Mouse (Mus musculus): ENCODE data around the gene Selenoo.
A peak's percentile ranks its signal among the peaks of the same experiment; 100 is the strongest.

Selenoo gene

DNA sequence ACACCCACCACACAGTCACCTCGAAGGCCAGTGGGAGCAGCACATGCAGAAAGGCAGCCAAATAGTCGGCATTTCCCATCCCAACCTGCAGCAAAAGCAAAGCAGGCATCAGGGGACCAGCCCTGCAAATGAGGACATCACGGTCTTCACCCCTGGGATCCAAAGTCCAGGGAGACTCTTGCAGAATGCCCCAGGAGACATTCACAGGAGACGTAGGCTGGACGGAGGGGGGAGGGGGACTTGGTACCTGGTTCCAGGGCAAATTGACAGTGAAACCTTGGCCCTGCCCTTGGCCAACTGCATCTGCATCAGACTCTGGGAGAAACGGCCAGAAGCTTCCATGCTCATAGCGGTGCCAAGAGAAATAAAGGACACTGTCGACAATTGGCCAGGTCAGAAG is 37.7 kb downstream of the Selenoo start:
- no peak for DNase-seq (ENCODE audit: low read depth, low spot score)

DNA sequence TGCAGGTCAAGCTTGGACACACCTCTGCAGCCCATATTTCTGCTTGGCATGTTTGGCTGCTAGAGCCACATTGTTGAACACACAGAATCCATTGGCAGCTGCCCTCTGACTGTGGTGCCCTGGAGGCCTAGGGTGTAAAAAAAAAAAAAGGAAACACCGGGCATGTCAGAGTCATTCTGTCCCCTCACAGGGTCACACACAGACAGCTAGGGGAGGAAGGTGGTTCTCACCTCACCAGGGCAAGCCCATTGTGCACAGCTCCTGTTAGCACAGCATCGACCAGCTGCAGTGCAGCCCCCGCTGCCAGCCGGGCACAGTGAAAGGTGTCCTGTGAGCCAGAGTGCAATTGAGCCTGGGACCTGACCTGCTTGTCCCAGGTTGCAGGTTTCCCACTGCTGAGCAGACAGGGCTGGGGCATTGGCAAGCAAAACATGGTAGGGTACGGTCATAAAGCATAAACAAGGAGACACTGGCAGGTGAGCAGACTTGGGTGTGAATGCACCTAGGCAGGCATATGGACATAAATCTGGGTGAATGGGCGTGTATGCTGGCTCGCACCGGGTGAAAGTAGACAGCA is 38.6 kb downstream of the Selenoo start:
- DNase-seq (ENCODE audit: low read depth, low spot score) = no peak

DNA sequence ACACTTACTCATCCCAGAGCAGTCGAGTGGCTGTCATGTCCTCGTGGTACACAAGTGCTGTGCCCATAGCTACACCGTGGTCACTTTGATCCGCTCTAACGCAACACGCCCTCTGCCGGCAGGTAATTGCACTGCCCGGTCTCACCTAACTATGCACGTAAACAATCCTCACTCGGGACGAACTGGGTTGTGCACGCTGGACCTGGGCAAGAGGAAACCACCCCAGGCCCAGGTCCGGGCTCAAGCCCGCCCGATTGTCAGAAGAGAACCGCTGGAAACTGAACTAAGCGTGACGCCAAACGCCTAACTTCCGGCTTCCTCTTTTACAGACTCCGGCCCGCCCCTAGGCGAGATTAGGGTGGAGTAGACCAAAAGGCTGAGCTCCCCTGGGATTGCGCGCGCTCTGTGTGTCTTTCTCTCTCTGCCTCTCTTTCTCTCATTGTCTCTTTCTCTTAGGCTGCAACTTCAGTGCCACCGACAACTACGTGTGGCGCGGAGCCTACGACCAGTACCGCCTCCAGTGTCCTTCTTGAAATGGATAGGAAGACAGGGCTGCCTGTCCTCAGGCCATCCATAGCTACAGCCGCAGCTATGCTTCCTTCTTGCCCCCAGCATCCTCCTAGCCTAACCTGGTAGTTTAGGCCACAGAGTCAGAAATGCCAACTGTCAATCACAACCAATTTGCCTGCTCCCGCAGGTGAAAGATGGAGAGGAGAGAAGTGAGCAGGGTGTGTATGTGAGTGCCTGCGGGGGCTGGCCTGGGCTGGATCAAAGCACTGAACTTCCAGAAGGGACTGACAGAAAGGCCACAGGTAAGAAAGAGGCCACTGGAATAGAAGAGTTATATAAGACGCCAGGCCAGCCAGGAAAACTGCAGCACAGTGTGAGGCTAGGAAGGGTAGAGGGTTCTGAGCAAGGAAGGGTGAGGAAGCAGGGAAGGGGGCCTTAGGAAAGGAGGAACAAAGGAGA is 39.8 kb downstream of the Selenoo start, which contains the start of gene Hdac10:
Gene Hdac10 (minus strand): TSS at position 319 of the 969 bp plus-strand sequence.
- peak; percentile 83 for DNase-seq (ENCODE audit: low read depth, low spot score)

DNA sequence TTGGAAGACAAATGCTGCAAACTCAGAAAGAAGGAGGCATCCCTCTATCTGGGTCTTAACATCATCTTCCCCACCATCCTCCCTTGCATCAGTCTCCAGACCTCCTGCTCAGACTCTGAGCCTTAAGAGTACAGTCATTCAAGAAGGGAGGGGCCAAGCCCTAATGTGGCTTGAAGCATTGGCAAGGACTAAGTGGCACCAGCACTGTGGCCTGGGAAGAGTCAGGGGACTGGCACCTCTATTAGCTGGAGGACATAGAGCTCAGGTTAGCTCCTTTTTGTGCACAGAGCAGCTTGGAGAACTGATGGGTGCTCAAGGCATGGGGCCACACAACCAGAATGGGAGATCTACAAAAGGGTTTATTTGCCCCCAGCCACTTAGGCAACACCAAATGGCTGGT is 41.4 kb downstream of the Selenoo start:
- DNase-seq (ENCODE audit: low read depth, low spot score) = no peak

DNA sequence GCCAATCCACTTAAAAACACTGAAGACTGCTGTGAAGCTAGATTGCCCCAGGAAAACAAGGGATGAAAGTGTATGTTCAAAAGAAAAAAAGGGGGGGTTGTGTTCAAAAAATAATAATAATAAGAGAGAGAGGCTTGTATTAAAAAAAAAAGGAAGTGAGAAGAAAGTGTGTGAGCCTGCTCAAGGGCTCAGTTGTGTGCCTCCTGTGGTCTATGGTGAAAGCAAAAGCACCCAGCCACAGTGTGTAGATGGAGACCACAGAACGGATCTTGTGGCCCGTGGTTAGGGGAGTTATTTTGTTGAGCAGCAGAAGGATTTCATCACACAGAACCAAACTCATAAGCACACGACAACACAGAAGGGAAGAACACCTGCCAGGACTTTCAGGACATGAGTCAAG is 42.4 kb downstream of the Selenoo start:
- DNase-seq (ENCODE audit: low read depth, low spot score) = no peak

DNA sequence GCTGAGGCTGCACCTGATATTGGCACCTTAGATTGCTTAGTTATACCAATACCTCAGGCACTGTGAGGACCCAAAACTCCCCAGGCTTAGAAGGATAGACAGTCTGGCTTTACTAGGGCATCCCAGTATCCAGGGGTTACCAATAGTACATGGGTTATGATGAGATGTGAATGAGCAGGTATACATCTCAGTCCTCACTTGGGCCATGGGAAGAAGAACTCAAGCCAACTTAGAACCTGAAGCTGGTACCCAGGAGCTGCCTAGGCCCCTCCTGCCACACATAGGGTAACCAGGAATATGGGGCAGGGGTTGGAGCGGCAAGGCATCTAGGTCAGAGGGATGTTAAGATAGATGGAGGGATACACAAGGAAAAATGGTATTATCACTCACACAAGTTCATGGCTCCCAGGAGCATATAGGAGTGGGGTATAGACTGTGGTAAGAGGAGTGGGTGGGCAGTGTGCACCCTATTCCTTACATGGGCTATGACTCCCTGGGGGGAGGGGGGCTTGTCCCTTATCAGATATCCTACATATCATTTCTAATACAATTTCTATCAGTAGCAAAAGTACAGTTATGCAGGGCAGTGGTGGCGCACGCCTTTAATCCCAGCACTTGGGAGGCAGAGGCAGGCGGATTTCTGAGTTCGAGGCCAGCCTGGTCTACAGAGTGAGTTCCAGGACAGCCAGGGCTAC is 47.7 kb downstream of the Selenoo start:
- no peak for DNase-seq (ENCODE audit: low read depth, low spot score)

DNA sequence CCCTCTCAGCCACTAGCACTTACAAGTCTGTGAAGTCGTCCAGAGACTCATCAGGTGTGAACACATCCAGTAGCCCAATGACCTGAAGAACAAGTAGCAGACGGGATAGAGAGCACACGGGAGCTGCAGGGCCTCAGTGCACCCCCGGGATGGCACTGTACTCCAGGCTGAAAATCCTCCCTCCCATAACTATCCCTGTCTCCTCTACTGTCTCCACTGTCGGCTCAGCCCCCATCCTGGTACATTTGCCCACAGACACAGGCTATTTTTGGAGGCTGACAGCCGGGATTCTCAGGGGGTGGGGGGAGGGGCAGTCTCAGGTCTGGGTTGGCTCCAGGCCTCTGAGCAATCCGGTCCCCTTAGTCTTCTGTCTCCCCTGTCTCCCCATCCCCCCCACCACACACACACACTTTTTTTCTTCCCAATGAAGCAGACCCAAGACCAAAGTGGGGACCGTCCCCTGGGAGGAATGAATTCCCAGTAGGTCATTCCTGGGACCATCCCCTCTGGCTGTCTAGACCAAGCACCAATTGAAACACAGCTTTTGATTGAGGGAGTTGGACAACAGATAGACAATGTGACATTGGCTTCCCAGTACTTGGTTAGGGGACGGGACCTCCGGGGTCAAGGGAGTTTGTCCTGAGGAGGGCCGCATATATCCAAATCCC is 48.6 kb downstream of the Selenoo start:
- DNase-seq (ENCODE audit: low read depth, low spot score) = no peak

DNA sequence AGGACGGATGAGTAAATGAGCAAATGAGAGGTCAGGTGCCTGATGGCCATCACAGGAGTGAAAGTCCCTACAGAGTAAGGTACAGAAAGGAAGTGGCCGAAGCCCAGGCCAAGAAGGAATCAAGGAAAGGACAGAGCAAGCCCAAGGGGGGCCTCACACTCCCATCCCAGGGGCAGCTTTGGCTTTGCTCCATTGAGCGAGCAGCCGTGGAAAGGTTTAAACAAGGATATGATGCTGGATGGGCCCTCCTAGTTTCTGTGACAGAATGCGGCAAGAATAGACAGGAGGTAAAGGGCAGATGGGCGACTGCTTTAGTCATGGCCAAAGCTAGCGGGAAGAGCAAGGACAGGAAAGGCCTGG is 49.1 kb downstream of the Selenoo start:
- no peak for DNase-seq (ENCODE audit: low read depth, low spot score)

DNA sequence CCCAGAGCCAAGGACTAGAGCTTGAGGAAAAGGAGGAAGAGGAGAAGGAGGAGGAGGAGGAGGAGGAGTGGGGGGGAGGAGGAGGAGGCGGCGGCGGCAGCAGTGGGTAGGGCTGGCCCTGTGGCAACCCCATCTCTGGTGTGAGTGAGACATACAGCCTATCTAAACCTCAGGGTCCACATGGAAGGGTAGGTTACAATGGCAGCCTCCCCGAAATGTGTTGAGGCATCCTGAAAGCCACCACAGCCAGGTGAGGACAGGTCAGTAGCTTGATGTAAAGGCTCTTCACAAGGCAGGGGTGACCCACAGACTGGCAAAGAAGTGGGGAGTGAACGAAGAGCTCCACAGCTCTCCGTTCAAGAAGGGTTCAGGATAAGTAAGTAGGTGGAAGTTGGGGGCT is 49.6 kb downstream of the Selenoo start:
- no peak for DNase-seq (ENCODE audit: low read depth, low spot score)

DNA sequence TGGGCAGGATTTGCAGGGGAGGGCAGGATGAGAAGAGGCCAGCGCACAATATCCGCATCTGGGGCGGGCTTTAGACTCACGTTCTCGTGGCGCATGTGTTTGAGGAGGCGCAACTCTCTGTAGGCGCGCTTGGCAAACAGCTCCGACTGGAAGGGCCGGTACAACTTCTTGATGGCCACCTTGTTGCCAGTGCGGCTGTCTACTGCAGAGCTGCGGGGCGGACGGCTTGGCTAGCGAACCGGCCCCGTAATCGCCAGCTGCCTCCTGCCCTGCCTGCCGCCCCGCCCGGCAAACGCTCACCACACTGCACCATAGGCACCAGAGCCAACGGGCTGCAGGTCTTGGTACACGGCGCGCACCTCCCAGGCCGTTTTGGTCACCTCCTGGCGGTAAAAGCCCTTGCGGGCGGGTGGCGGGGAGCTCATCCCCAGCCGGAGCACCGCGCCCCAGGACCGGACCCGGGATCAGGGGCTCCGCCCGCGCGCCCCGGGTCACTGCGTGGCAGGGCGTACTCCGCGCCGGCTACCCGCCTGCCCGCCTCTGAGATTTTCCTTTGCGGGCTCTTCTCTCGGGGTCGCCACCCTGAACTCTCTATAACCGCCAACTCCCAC is 51.3 kb downstream of the Selenoo start:
- DNase-seq (ENCODE audit: low read depth, low spot score) = no peak

DNA sequence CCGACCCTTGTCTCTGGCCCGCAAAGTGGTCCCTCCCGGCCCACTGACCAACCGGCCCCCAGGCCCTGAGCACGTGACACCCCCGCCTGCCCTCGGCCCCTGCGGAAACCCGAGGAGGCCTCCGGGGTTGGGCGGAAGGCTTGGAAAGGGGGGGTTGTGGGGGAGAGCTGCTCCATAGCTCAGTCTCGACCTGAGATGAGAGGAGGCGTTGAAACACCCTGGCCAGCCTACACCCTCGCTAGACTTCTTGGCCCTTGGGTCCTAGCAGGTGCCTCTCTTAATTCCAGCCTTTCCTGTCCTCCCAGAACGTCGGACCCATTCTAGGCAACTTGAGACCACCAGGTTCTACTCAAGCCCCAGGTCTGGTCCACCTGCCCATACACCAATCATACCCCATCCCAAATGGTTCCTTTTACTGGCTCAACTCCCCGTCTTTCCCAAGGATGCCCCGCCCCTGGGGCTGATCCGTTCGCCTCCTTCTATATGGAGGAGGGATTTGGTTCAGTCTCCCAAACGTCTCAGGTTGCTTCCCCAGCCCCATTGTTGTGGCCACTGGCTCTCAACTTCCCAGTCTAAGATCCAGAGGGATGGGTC is 51.9 kb downstream of the Selenoo start, which contains the start of gene Mapk12:
Gene Mapk12 (minus strand): TSS at position 45 of the 594 bp plus-strand sequence.
- no peak for DNase-seq (ENCODE audit: low read depth, low spot score)

DNA sequence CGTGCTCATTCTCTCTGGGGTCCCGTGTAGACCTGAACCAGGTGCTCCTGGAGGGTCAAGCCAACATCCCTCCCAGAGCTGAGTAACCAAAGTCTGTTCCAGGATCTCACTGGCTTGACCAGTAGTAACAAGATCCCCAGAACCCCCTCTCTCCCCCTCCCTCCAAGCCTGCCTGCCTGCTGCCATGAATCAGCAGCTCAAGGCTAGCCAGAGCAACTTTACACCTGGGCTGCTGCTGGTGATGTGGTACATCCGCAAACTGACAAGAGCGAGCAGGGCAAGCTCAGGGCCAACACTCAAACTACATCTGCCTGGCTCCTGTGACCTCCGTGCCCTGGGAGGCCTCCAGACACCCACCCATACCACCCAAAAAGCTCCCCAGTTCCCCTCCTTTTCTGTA is 52.6 kb downstream of the Selenoo start:
- DNase-seq (ENCODE audit: low read depth, low spot score) = no peak

DNA sequence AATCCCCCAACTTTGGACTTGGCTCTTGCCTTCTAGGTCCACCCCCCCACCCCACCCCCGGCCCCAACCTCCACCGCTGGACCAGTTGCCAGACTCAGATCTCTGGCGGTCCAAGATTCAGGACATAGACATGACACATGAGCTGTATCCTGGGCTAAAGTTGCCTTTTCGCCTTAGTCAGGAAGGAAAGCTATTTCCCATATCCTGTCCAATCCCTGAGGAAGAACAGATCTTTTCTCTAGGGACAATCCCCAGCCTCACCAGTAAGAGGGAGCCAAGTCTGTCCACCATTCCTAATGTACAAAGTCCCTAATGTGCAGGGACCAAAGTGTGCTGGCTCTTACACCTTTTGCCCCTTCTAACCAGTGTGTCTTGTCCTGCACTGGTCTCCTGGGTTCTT is 53.0 kb downstream of the Selenoo start:
- no peak for DNase-seq (ENCODE audit: low read depth, low spot score)

DNA sequence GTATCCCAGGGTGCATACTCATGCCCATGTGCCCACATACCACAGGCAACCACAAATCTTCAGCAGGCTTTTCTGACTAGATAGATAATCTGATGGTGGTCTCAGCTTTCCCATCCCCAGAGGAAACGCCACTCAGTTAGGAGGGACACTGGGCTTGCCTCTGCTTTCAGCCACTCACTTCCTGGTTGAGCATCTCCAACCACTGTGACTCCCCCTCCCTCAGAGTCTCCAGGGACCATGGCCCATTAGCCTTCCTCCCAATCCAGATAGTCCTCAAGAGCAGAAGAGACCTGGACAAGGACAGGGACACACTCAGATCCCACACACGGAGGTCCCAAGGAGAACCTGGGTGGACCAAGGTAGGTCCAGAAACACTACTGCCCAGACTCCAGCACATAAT is 54.2 kb downstream of the Selenoo start:
- DNase-seq (ENCODE audit: low read depth, low spot score) = no peak

DNA sequence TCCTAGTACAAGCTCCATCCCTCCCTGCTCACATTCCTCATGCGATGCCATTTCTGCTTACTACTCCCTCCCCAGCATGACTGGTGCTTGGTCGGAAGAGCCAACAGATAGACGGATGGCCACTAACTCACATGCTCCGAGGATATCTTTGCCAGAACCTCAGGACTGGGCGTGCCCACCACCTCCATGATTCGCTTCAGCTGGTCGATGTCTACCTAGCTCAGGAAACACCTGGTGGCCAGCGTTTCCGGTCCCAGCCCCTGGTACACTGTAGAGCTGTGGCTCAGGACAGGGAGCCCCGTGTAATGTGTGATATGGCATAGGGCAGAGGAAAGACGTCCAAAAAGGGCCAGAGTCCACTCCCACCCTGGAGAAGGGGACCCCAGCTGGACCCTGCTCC is 56.1 kb downstream of the Selenoo start:
- no peak for DNase-seq (ENCODE audit: low read depth, low spot score)

DNA sequence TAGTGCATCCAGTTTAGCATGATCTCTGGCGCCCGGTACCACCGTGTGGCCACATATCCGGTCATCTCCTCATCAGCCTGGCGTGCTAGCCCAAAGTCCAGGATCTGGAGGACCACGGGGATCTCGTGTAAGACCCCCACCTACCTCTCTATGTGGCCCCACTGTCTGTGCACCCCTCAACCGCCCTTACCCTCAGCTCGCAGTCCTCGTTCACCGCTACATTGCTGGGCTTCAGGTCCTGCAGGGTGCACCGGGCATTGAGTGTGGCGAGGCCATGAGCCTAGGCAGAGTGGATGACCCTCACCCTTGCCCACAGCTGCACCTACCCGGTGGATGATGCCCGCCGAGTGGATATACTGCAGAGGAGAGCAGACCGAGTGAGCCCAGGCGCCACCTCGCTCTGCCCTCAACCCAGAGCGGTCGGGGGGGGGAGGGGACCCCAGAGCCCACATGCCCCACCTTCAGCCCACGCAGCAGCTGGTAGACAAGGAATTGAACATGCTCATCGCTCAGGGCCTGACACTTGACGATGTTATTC is 57.0 kb downstream of the Selenoo start:
- no peak for DNase-seq (ENCODE audit: low read depth, low spot score)

DNA sequence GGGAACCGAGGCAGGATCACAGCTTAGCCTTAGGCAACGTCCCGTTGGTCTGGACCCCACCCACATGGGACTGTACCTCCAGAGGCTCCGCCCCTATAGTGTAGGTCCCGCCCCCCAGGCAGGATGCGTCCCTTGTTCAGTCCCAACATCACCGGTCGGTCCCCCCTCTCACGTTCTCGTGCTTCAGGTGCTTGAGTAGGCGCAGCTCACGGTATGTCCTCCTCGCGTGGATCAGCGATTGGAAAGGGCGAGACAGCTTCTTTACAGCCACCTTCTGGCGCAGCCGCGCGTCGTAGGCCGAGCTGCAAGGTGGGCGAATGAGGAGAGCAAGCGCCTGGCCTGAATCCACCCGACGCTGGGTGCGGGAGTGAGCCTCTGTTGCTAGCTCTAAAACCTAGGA is 57.7 kb downstream of the Selenoo start:
- DNase-seq (ENCODE audit: low read depth, low spot score) = no peak

DNA sequence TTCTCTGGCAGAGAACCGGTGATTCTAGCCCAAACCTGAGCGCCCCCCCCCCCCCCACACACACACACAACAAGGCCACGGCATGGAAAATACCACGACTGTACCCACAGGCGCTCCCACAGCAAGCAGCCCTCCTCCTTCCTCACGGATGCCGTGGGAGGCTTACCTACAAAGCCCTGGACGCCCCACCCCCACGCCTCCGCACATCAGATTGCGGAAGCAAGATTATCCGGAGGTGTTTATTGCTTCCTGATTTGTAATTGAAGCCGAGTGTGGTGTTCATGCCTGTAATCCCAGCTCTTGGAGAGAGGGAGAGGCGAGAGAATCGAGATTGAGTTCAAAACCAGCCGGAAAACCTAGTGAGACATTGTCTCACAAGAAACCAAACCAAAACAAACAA is 58.1 kb downstream of the Selenoo start:
- no peak for DNase-seq (ENCODE audit: low read depth, low spot score)

DNA sequence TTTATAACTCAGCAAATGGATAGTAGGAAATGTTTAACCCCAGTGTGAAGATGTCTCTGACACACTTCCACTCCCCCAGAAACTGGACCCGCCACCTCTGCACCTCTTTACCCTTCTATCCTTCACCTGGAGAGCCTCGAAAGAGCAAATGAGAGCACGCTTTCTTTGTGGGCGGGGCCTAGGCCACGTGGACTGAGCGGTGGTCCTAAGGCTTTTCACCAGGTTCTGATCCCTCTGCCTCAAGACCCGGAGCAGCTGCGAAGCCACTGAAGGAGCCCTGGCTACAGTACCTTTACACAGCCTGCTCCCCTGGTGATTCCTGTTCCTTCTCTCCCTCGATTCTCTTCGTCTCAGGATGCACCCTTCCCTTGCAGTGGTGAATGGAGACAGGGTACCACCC is 58.6 kb downstream of the Selenoo start:
- no peak for DNase-seq (ENCODE audit: low read depth, low spot score)

DNA sequence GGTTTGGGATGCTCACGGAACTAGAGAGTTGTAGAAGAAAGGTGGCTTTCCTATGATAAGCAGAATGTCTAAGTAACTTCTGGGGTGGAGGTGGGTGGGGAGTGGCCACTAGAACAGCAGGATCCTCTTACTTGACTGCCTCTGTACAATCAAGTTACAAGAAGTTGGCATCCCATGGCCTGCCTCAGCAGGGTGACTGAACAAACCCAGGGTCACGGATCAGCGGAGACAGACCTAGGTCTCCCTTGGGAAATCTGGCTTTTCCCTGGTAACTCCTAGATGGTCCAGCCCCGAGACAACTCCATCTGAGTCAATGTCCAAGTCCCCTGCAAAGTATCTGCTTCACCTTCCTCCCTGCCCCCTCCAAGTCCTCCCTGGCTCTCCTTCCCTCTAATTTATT is 59.0 kb downstream of the Selenoo start:
- DNase-seq (ENCODE audit: low read depth, low spot score) = no peak

Data from forelimb bud, embryonic 11.5 days (tissue).